7 mouse cellular contexts compared by ENCODE assay signal in the genomic region with DNA sequence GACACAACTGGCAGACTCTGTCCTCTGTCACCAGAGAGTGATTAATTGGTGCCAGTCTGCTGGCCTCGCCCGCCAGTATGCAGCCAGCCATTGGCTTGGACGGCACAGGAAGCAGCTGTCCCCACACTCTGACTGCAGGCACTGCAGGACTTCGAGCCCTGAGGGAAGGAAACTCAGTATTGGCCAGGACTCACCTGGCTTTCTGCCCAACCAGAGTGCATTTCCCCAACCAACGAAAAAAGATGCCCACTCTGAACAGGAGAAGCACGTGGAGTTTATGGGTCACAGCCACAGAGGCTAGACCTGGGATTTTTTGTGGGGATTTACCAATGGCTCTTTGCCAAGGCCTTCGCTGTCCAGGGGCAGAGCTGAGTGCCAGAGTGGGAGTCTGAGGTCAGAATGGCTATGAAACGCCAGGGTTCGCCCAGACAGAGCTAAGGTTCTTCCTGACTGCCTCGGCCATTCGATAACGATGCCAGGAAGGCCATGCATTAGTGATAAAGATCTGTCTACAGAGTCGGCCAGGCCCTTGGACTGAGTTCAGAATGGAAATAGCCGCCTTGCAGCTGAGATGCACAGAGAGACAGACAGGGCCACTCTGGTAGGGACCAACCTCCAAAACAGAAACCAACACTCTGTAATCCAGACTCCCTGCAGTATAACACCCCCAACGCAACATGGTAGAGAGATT.
DNase-seq lines count a peak whose midpoint lies in the region; ATAC-seq and TF ChIP-seq lines count a peak whose summit lies in the region.

No protein-coding gene starts in this region.

- peak overlapping the region; percentile 16; the same call in 1 of the 2 replicates for H3K27ac ChIP-seq in hindbrain, embryonic 10.5 days

- no peak for DNase-seq in G1E (ENCODE audit: low spot score)
- peak; percentile 83 for DNase-seq in adrenal gland, postnatal 10 days
- peak; percentile 34 to 38 for DNase-seq in frontal cortex, postnatal 10 days (ENCODE audit: low spot score in 2 of 2)
- DNase-seq in hindbrain, embryonic 10.5 days (ENCODE audit: low spot score) = no peak
- DNase-seq in layer of hippocampus, adult 9-11 months = peak; percentile 34
- DNase-seq in testis, postnatal 10 days (ENCODE audit: low spot score) = peak; percentile 54

- ATAC-seq in G1E (ENCODE audit: extremely low read depth, insufficient number of reproducible peaks, low FRiP score, poor library complexity, severe bottlenecking) = peak; percentile 12; the same call in 1 of the 2 replicates

- H3K36me3 ChIP-seq in G1E (replicated peaks) = peaks cover 74% of the 10 kb centered on the region
- no peaks in the 10 kb centered on the region for H3K36me3 ChIP-seq in hindbrain, embryonic 10.5 days
- peaks cover 45% of the 10 kb centered on the region for H3K36me3 ChIP-seq in megakaryocyte, embryonic 14.5 days (replicated peaks; ENCODE audit: low read length)

- H3K4me1 ChIP-seq in G1E (ENCODE audit: insufficient read depth, low read depth, low read length) = peaks cover 62% of the 10 kb centered on the region
- H3K4me1 ChIP-seq in hindbrain, embryonic 10.5 days (replicated peaks) = peaks cover 9% of the 10 kb centered on the region; the same call in 1 of the 2 replicates
- peaks cover 26% of the 10 kb centered on the region for H3K4me1 ChIP-seq in megakaryocyte, embryonic 14.5 days

- no peaks in the 10 kb centered on the region for H3K9me3 ChIP-seq in G1E (replicated peaks)
- no peaks in the 10 kb centered on the region for H3K9me3 ChIP-seq in hindbrain, embryonic 10.5 days
- H3K9me3 ChIP-seq in megakaryocyte, embryonic 14.5 days = no peaks in the 10 kb centered on the region

- no peak for TF ChIP-seq CTCF in G1E (IDR thresholded peaks at IDR 0.05; ENCODE audit: low read depth, low read length)

- H3K4me3 ChIP-seq in G1E (ENCODE audit: low read depth, low read length) = no peak overlapping the region; the same call in 1 of the 2 replicates
- no peak overlapping the region for H3K4me3 ChIP-seq in hindbrain, embryonic 10.5 days
- peak overlapping the region; percentile 87 for H3K4me3 ChIP-seq in megakaryocyte, embryonic 14.5 days (replicated peaks)

- 84% methylated on average over 15 of the region's 15 CpGs for WGBS in hindbrain, embryonic 10.5 days

- H3K27me3 ChIP-seq in G1E (ENCODE audit: insufficient read depth, low read length) = no peaks in the 10 kb centered on the region
- no peaks in the 10 kb centered on the region for H3K27me3 ChIP-seq in hindbrain, embryonic 10.5 days (ENCODE audit: insufficient read depth, poor library complexity, severe bottlenecking)
- no peaks in the 10 kb centered on the region for H3K27me3 ChIP-seq in megakaryocyte, embryonic 14.5 days (replicated peaks)

Comparison
In these comparisons a context has a peak if more than half of its experiments do, and no peak if none do; other contexts are left out.
1. DNase-seq: peak in adrenal gland, postnatal 10 days (single experiment), frontal cortex, postnatal 10 days (2 of 2), layer of hippocampus, adult 9-11 months (single experiment) and testis, postnatal 10 days (single experiment); none in G1E (single experiment) and hindbrain, embryonic 10.5 days (single experiment).